Mouse (Mus musculus): Measurements from ENCODE around the gene Sspo.

Gene Sspo

DNA sequence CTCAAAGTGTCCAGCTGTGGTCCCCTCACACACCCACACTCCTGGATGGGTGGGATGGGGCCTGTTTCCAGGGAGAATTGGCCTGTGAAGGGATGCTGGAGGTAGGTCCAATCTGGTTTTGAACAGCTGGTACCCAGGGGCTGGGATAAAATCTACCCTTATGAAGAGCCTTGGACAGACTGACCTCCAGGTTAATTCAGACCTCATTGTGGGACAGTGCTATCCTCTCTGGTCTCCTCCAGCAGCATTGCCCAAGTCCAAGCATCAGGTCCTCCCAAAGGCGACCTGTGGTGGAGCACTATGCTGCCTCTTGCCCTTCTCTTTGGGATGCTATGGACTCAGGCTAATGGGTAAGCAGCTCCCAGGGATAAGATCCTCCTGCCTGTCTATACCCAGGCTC is at the start of gene Sspo:
Gene Sspo, plus strand, starts transcription at position 301 of the 400 bp plus-strand sequence.
- DNase-seq (ENCODE audit: low read depth, low spot score), result no peak

DNA sequence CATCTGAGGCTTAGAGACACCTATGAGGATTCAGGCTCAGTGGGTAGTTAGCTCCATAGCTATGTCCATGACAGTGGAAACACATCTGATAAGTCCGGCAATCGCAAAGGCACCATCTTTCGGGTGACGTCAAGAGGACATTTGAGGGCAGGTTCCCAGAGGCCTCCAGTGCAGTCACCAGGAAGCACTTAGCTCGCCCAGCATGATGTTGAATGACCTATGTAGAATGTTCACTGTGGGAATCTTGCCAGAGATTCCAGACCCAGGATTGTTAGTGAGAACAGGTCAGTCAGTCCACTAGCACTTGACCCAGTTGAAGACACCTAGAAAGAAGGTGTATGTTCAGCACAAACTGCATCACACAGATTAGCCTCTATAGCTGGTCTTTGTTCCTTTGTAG is 48.1 kb upstream of the Sspo start:
- no peak for DNase-seq (ENCODE audit: low read depth, low spot score)

- no peak for DNase-seq (ENCODE audit: low read depth, low spot score)
Measured at GRCm38 (mm10) chr6:48404071-48404470, 44.0 kb upstream of the Sspo start.

DNA sequence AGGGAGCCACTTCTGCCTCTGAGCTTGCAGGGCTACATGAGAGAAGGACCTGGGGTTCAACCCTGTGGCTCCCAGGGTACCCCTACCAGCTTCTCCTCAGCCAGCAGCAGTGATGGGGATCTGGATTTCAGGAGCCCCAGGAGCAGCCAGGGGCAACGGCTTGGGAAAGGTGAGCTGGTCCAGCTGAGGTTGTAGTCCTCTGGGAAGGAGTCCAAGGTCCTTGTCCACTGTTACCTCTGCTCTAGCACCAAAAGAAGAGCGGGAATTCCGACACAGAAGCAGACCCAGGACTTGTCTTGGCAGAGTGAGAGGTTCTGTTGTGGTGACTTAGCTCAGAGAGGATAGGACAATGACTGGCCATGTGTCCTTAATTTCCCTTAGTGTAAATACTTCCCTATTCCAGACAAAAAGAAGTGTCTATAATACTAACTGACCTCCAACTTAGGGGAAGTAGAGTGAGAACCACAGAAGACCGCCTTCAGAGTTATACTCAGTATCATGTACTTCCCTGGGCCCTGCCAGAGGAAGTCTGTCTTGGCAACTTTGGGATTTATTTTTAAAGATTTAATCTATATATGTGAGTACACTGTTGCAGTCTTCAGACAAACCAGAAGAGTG is 38.2 kb upstream of the Sspo start:
- no peak for DNase-seq (ENCODE audit: low read depth, low spot score)

DNA sequence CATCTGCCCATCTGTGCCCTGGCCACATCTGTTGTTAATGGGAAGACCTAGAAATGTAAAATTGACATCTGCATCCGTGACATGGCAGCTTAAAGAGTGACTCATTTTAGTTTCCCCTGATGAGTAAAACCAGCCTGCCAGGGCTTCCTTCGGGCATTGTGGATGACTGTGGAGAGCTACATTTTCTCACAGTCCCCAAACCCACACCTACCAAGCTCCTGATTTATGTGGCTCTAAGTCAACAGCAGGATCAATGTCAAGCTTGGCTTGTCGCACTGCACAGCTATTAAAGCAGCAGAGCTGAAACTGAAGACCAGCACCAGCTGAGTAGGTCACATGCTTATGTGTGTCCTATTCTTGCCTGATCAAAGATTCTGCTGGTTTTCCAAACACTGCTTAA is 37.5 kb upstream of the Sspo start:
- no peak for DNase-seq (ENCODE audit: low read depth, low spot score)

GRCm38 (mm10) chr6:48411193-48412092 is 36.6 kb upstream of the Sspo start:
- no peak for DNase-seq (ENCODE audit: low read depth, low spot score)

GRCm38 (mm10) chr6:48412147-48412546 is 35.9 kb upstream of the Sspo start:
- no peak for DNase-seq (ENCODE audit: low read depth, low spot score)

GRCm38 (mm10) chr6:48412662-48413061 is 35.4 kb upstream of the Sspo start:
- no peak for DNase-seq (ENCODE audit: low read depth, low spot score)

DNA sequence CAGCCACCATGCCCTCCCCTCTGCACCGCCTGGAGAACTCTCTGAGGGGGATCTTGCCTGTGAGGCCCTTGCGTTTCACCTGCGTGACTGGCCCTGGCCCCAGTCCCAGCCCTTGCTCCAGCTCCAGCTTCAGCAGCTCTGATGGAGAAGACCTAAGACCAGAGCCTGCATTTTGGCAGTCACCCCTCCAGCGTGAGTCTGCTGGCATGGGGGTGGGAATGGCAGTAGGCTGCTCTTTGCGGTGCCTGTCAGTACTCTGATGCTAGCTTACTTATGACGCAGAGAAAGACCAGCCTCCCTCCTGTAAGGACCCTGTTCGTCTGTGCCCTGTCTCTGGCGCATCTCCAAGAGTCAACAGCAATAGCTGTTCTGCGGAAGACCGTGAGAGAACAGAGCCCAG is 34.9 kb upstream of the Sspo start:
- DNase-seq (ENCODE audit: low read depth, low spot score), result no peak

- no peak for DNase-seq (ENCODE audit: low read depth, low spot score)
Measured at GRCm38 (mm10) chr6:48414886-48415285, 33.1 kb upstream of the Sspo start.

DNA sequence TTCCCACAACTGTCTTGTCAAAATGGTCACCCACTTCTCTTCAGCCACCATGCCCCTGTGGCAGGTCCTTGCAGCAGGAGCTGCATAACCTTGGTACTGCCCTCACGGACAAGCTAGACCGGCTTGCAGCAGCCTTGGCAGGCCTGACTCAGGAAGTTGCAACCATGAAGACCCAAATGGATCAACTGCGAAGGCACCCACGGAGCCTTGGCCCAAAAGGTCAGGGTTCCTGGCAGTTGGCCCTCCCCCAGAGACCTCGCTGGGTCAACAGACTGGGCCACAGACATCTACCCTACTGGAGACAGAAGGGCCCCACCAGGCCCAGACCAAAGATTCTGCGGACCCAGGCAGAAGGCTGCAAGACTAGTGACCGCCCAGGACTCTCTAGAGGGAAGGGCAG is 32.4 kb upstream of the Sspo start:
- DNase-seq (ENCODE audit: low read depth, low spot score), result no peak

- DNase-seq (ENCODE audit: low read depth, low spot score), result no peak
Measured at GRCm38 (mm10) chr6:48416486-48416885, 31.5 kb upstream of the Sspo start.

DNA sequence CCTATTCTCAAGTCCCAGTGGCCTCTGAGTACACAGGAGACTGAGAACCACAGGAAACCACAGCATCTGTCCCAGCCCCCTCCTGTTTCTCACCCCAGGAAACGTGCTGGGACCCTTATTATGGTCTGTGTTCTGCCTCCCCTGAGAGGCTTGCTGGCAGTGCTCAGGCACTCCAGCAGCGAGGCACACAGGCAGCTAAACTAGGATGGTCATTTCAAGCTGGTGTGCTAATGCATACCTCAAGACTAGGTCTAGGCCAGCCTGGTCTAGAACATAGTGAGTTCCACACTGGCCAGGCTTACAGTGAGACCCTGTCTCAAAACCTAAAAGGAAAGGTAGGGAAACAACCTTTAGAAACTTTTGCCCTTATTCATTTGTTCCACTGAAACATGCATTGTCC is 27.4 kb upstream of the Sspo start:
- no peak for DNase-seq (ENCODE audit: low read depth, low spot score)

DNA sequence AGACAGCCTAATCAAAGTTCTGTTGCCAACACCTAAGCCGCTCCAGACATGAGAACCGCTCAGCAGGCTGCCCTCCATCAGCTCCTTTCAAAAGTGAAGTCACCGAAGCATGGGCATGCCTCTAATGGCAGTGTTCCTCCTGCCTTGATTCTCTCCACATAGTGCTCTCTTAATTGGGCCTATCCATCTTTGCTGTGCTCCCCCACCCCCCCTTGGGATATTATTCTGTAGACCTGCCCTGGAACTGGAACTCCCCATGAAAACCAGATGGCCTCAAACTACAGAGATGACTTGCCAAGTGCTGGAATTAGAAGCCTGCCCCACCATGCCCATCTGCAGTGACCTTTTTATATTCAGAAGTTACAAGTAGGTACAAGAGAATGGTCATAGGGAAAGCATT is 24.7 kb upstream of the Sspo start:
- DNase-seq (ENCODE audit: low read depth, low spot score), result no peak

DNA sequence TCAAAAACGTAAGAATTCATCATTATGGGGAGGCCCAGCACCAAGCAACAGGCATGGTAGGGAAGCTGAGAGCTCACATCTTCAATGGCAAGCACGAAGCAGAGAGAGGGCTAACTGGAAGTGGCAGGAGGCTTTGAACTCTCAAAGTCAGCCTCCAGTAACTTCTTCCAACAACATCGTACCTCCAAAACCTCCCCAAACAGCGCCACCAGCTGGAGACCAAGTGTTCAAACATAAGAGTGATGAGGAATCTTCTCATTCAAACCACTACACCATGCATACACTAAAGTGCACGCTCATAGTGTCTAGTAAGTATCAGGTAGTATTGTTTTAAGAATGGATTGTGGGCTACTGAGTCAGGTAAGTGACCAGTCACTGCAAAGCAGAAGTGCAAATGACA is 24.0 kb upstream of the Sspo start:
- no peak for DNase-seq (ENCODE audit: low read depth, low spot score)

DNA sequence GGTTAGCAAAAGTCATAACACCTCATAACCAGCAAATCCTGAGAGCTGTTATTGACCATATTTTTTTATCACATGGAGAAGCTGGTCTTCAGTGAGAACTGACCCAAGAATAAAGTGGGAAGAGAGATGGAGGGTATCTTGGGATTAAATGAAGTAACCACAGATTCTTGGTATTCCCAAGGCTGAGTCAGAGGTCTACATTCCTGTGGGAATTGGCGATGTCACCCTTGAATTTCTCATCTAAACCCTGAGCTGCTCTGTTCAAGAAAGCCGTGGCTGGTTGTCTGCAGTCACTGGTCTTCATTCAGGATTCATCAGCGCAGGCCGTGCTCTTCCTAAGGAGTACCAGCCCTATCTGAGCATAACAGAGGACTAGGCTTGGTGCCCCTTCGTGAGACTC is 21.1 kb upstream of the Sspo start:
- no peak for DNase-seq (ENCODE audit: low read depth, low spot score)

DNA sequence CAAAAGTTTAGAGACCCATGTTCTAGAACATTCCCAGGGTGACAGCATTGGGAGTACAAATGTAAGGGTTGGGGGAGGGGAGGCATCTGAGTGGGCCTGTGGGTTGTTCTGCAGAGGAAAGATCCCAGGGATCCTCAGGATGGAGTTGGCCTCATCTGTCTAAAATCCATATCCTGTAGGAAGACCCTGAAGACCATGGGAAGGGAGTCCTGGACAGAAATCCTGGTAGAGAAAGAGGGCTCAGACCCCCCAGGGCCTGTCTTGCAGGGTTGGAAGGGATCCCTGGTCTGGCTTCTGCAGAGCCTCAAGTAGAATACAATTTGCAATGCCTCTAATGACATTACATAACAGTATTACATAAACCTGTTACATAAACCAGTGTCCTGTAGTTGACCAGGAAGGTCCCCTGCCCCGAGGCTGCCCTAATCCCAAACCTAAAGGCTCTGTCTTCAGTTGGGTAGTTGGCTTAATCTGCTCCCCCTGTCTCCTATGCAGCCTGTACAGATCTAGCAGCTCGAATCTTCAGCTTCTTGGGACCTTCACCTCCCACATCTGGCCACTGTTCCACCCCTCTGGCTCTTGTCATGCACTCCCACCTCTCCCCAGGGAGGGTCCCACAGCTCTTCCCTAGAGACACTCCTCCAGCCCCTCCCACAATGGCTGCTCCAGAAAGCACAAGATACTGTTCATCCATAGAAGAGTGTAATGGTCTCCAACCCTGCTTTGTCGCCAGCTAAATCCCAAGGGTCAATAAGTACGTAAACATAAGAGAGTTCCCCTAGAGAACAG is 19.1 kb upstream of the Sspo start:
- DNase-seq (ENCODE audit: low read depth, low spot score), result no peak

- DNase-seq (ENCODE audit: low read depth, low spot score), result no peak
Measured at GRCm38 (mm10) chr6:48430748-48431147, 17.3 kb upstream of the Sspo start.

- no peak for DNase-seq (ENCODE audit: low read depth, low spot score)
Measured at GRCm38 (mm10) chr6:48432893-48433816, 14.9 kb upstream of the Sspo start.

DNA sequence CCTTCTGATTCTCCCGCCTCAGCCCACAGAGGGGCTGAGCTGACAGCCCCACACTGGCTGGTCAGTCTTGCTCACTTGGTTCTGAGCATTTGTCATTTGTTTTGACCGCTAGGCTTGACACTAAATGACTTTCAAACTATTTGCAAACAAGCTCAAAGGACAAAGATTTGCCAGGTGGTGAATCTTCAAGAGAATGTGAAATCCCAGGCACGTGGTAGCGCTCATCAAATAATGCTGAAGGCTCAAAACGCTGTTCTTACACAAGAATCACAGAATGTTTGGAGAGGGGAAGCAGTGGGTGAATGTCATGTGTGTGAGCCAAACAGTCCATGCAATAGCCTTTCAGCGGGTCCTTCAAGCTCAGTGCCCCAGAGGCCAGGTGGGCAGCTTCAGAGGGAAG is 13.4 kb upstream of the Sspo start:
- no peak for DNase-seq (ENCODE audit: low read depth, low spot score)

DNA sequence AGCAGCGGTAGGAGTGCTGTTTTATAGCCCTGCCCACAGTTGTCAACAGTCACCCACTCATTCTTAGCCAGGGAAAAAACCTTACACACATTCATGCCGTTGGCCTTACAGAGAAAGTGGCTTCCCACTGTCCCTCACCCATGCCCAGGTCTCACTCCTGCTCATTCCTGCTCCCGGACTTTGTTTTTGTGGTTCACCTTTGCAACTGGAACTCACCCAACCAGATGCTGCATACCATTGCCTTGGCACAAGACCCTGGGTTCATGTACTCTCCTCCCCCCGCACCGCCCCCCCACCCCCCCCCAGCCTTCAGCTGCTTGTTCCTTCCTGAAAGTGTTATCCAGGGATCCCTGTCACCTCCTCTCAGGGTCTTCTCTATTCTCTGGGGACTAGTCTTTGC is 12.9 kb upstream of the Sspo start:
- no peak for DNase-seq (ENCODE audit: low read depth, low spot score)

Data from brain, embryonic 18.5 days (tissue).